Mouse (Mus musculus) heart, adult 2 months (tissue): ENCODE measurements around the gene Tnfsf8.

Experiments
- CTCF ChIP-seq: fragments of 200-600 bp; IDR thresholded peaks from 2 replicates; pipeline ENCODE4 v1.8.1; 2022; ENCODE audit warnings: antibody characterized with exemption, mild to moderate bottlenecking, moderate library complexity
- POLR2A ChIP-seq: fragments of 200-500 bp; IDR thresholded peaks from 2 replicates; pipeline ENCODE4 v1.6.1; 2011; ENCODE audit warnings: mild to moderate bottlenecking, low read depth, low read length, control low read depth; ENCODE audit not compliant: insufficient read depth

- TF ChIP-seq CTCF (no peak), POLR2A (no peak)
Observed at GRCm38 (mm10) chr4:63792328-63792727, 68.8 kb downstream of the Tnfsf8 start.
